Mouse (Mus musculus) cerebellum, postnatal 4 days (tissue): ENCODE results near the gene Olfr202.
"Not testable (repeated sequence)": the region's sequence is repeated elsewhere in the genome, so short reads cannot be mapped to it uniquely, and the experiment has no call there.

Experiments
- DNase-seq, 2 experiments: peaks; one replicate each; pipeline ENCODE4 v3.0.0; 2022; ENCODE audit warnings: low spot score in 2 of 2, mixed read lengths in 1 of 2

Gene Olfr202

GRCm38 (mm10) chr16:59286693-59287092 lies at the start of gene Olfr202:
TSS of gene Olfr202 (minus strand) at chr16:59286793.
- no peak for DNase-seq

DNA sequence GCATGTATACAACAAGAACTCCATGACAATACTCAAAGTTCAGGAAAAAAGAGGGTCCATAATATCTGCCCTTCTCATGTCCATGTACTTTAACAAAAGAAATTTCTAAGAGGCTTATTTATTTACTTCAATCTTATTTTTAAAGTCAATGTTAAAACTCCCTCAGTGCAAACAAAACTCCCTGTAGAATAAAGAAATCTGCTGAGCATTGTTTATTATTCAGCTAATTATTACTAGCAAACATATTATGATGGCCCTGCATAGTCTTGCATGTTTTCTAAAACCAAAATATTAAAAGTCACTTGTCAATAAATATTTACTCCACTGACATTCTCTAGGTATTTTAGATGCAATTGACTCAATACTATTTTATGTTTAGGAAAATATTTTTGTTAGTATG lies 44.4 kb upstream of the Olfr202 start, which contains the start of gene Olfr205:
Olfr205 (minus strand) TSS at position 101 of the 400 bp plus-strand sequence.
- DNase-seq, result no peak

- not testable (repeated sequence) for DNase-seq
Observed at GRCm38 (mm10) chr16:59323262-59323661, 36.7 kb upstream of the Olfr202 start.

GRCm38 (mm10) chr16:59318148-59318547 lies 31.6 kb upstream of the Olfr202 start, which contains the start of gene Olfr204:
TSS of gene Olfr204 (minus strand) at chr16:59318248.
- DNase-seq, result no peak

- no peak for DNase-seq
Observed at GRCm38 (mm10) chr16:59298581-59298980, 12.0 kb upstream of the Olfr202 start, which contains the start of gene Olfr203. TSS of gene Olfr203 (plus strand) at chr16:59298881.

- DNase-seq, result not testable (repeated sequence)
Observed at GRCm38 (mm10) chr16:59287576-59287975, 983 bp upstream of the Olfr202 start.

DNA sequence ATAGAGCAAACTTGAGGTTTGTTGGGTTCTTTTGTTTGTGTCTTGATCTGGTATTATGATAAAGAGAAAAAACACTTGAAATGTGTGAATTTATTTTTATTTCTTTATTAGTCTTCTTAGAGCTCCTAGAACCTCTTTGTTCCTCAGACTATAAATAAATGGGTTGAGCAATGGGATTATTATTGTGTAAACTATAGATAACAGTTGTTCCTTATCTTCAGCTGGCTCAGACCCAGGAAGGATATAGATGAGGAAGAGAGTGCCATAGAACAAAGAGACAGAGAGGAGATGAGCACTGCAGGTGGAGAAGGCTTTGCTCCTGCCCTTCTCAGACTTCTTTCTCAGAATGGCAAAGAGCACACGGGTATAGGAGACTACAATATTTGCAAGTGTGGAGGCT lies 3.1 kb downstream of the Olfr202 start:
- no peak for DNase-seq

GRCm38 (mm10) chr16:59280542-59280941 lies 6.1 kb downstream of the Olfr202 start:
- no peak for DNase-seq

DNA sequence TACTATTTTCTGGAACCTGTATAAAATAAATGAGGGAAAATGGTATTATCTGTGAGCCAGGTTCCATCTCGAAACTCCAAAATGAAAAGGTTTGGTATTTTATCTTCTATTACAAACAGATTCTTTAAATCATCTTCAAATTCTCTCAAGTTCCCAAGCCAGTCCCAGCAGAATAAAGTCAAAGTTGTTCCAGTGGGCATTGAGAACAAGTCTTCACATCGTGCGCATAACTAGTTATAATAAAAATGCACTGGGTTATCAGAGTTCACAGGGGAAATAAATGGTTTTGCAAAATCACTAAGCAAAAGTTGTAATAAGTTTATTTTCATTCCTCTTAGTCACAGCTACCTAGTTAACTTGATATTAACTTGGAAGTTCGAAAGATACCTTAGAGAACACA lies 14.1 kb downstream of the Olfr202 start, which contains the start of gene Olfr201:
Olfr201 (minus strand) TSS at position 101 of the 400 bp plus-strand sequence.
- DNase-seq, result not testable (repeated sequence)

- not testable (repeated sequence) for DNase-seq
Observed at GRCm38 (mm10) chr16:59269097-59269496, 17.5 kb downstream of the Olfr202 start.

GRCm38 (mm10) chr16:59249684-59250083 lies 36.9 kb downstream of the Olfr202 start:
- no peak for DNase-seq
